Mouse (Mus musculus): ENCODE measurements around the gene Slc28a1.

- TF ChIP-seq CTCF (IDR thresholded peaks at IDR 0.05; ENCODE audit: control insufficient read depth, insufficient read depth, insufficient replicate concordance, low read depth, low read length) (peak; percentile 82), POLR2A (IDR thresholded peaks at IDR 0.05; ENCODE audit: control insufficient read depth, low read depth, low read length) (no peak)
Observed at GRCm38 (mm10) chr7:81162345-81162744, 47.7 kb downstream of the Slc28a1 start.

All from testis, adult 2 months (tissue).